1 mouse cellular context compared by ENCODE assay signal in genomic region chr11:100713735-100714533, GRCm38 (mm10).
A peak's percentile ranks its signal among the peaks of the same experiment; 100 is the strongest.
TF ChIP-seq lines count a peak whose summit lies in the region.

Gene Hspb9 (plus strand): TSS chr11:100713850.

TF ChIP-seq in MEL, 35 proteins besides CTCF, POLR2A, EP300 and RAD21 (continued from another document):
- no peak; the same call in 1 of the 2 replicates for TF ChIP-seq USF1 (IDR thresholded peaks at IDR 0.05; ENCODE audit: low read depth, low read length)
- TF ChIP-seq RCOR1 (IDR thresholded peaks at IDR 0.05; ENCODE audit: low read depth, low read length): peak; percentile 20; the same call in 1 of the 2 replicates
- TF ChIP-seq HCFC1 (IDR thresholded peaks at IDR 0.05; ENCODE audit: low read depth, low read length): peak; percentile 74
- TF ChIP-seq CHD2 (IDR thresholded peaks at IDR 0.05; ENCODE audit: low read length): peak; percentile 54
- TF ChIP-seq MXI1 (IDR thresholded peaks at IDR 0.05; ENCODE audit: low read depth, low read length): peak; percentile 33; the same call in 1 of the 2 replicates
- TF ChIP-seq ZKSCAN1 (IDR thresholded peaks at IDR 0.05; ENCODE audit: low read depth, low read length): 0 out of 2 replicates have a peak, but pooled peaks have one; percentile 10
- 0 out of 2 replicates have a peak, but pooled peaks have one; percentile 33 for TF ChIP-seq MYC (IDR thresholded peaks at IDR 0.05; ENCODE audit: low read depth, low read length)
- TF ChIP-seq SMC3 (IDR thresholded peaks at IDR 0.05; ENCODE audit: low read depth, low read length): no peak; the same call in none of the 2 replicates
- TF ChIP-seq MYB (IDR thresholded peaks at IDR 0.05; ENCODE audit: low read depth, low read length): peak; percentile 14; the same call in 1 of the 2 replicates
- peak; percentile 56 for TF ChIP-seq MAX (IDR thresholded peaks at IDR 0.05; ENCODE audit: low read length)
- no peak for TF ChIP-seq BHLHE40 (IDR thresholded peaks at IDR 0.05; ENCODE audit: borderline replicate concordance, low read depth, low read length)
- no peak; the same call in 1 of the 2 replicates for TF ChIP-seq ZNF384 (IDR thresholded peaks at IDR 0.05; ENCODE audit: low read depth, low read length)
- peak; percentile 78 for TF ChIP-seq GATA1 (IDR thresholded peaks at IDR 0.05; ENCODE audit: low read depth, low read length)
